Mouse (Mus musculus) erythroblast, embryonic 14.5 days (primary cell): ENCODE data around the gene Tnfrsf4.

Experiments
- GATA1 ChIP-seq: IDR thresholded peaks from 2 replicates; pipeline ENCODE4 v1.6.1; 2012; ENCODE audit warnings: low read length, inconsistent platforms, mixed read lengths
- TAL1 ChIP-seq: IDR thresholded peaks from 3 replicates; pipeline ENCODE4 v1.6.1; 2012; ENCODE audit warnings: low read length, inconsistent platforms, mixed read lengths

GRCm38 (mm10) chr4:155983788-155984187 lies 29.9 kb upstream of the Tnfrsf4 start:
- TF ChIP-seq GATA1 (no peak), TAL1 (no peak)
